Mouse (Mus musculus): ENCODE data around the gene Bicc1. TPM values are rescaled to one million over a fixed set of nuclear protein-coding genes. Genes with fewer than 3 reads are reported as not detected.

Gene Bicc1
- total and polyA plus RNA-seq, 3 experiments: not detected

- Histone ChIP-seq H3K4me1 (ENCODE audit: control insufficient read depth in 1 of 2, insufficient read depth in 2 of 2, low read length in 2 of 2) (no peaks in the 10 kb centered on the region), H3K79me2 (ENCODE audit: control insufficient read depth, insufficient read depth, low read length, poor library complexity) (no peaks in the 10 kb centered on the region), H3K9me3 (replicated peaks; ENCODE audit: insufficient read depth, low read length) (no peaks in the 10 kb centered on the region), H3K4me3 (ENCODE audit: control insufficient read depth in 1 of 2, insufficient read depth in 1 of 2, low read depth in 2 of 2, low read length in 2 of 2) (no peak overlapping the region), H3K9ac (ENCODE audit: control insufficient read depth, low read depth, low read length, poor library complexity, severe bottlenecking) (no peak overlapping the region), H3K27me3 (ENCODE audit: control insufficient read depth in 1 of 2, insufficient read depth in 2 of 2, low read length in 2 of 2) (no peaks in the 10 kb centered on the region), H3K27ac (ENCODE audit: control insufficient read depth, low read depth, low read length) (no peak overlapping the region), H3K36me3 (ENCODE audit: control insufficient read depth in 1 of 2, insufficient read depth in 2 of 2, low read length in 2 of 2) (no peaks in the 10 kb centered on the region)
- no peak for TF ChIP-seq CHD2 (IDR thresholded peaks at IDR 0.05; ENCODE audit: low read length)
- no peak for TF ChIP-seq TCF12 (IDR thresholded peaks at IDR 0.05; ENCODE audit: low read depth, low read length)
- TF ChIP-seq ZMIZ1 (IDR thresholded peaks at IDR 0.05; ENCODE audit: low read depth, low read length): no peak
- no peak for TF ChIP-seq UBTF (IDR thresholded peaks at IDR 0.05; ENCODE audit: borderline replicate concordance, insufficient read depth, low read depth, low read length)
- TF ChIP-seq POLR2AphosphoS2 (IDR thresholded peaks at IDR 0.05; ENCODE audit: low read length): no peak
- no peak for TF ChIP-seq USF1 (IDR thresholded peaks at IDR 0.05; ENCODE audit: low read depth, low read length)
- TF ChIP-seq BHLHE40 (IDR thresholded peaks at IDR 0.05; ENCODE audit: borderline replicate concordance, low read depth, low read length): no peak
- TF ChIP-seq NRF1 (IDR thresholded peaks at IDR 0.05; ENCODE audit: insufficient read depth, low read depth, low read length, poor library complexity, severe bottlenecking): no peak
- TF ChIP-seq CTCF (IDR thresholded peaks at IDR 0.05 in 2 of 3, conservative IDR thresholded peaks at IDR 0.05 in 1 of 3; ENCODE audit: control insufficient read depth in 1 of 3, insufficient read depth in 1 of 3, low read depth in 2 of 3, low read length in 3 of 3, poor library complexity in 1 of 3, severe bottlenecking in 1 of 3): no peak
- TF ChIP-seq ZNF384 (IDR thresholded peaks at IDR 0.05; ENCODE audit: low read depth, low read length): no peak
- no peak for TF ChIP-seq JUND (IDR thresholded peaks at IDR 0.05; ENCODE audit: low read depth, low read length)
- TF ChIP-seq MAFK (IDR thresholded peaks at IDR 0.05; ENCODE audit: borderline replicate concordance, low read depth, low read length): no peak
- TF ChIP-seq MXI1 (IDR thresholded peaks at IDR 0.05; ENCODE audit: low read depth, low read length): no peak
- TF ChIP-seq RCOR1 (IDR thresholded peaks at IDR 0.05; ENCODE audit: low read depth, low read length): no peak
- no peak for TF ChIP-seq GATA1 (IDR thresholded peaks at IDR 0.05; ENCODE audit: low read depth, low read length)
- no peak for TF ChIP-seq MYB (IDR thresholded peaks at IDR 0.05; ENCODE audit: low read depth, low read length)
- no peak for TF ChIP-seq EP300 (IDR thresholded peaks at IDR 0.05; ENCODE audit: low read depth in 1 of 2, low read length in 2 of 2)
- no peak for TF ChIP-seq MAZ (IDR thresholded peaks at IDR 0.05; ENCODE audit: low read depth, low read length)
- no peak for TF ChIP-seq NELFE (IDR thresholded peaks at IDR 0.05; ENCODE audit: low read depth, low read length)
- TF ChIP-seq POLR2A (IDR thresholded peaks at IDR 0.05; ENCODE audit: control insufficient read depth in 1 of 2, insufficient read depth in 1 of 2, low read depth in 1 of 2, low read length in 2 of 2, poor library complexity in 1 of 2): no peak
- no peak for DNase-seq (ENCODE audit: low read depth, low spot score)
These were observed 54.7 kb downstream of the Bicc1 start for GRCm38 (mm10) chr10:71104791-71105190.

DNA sequence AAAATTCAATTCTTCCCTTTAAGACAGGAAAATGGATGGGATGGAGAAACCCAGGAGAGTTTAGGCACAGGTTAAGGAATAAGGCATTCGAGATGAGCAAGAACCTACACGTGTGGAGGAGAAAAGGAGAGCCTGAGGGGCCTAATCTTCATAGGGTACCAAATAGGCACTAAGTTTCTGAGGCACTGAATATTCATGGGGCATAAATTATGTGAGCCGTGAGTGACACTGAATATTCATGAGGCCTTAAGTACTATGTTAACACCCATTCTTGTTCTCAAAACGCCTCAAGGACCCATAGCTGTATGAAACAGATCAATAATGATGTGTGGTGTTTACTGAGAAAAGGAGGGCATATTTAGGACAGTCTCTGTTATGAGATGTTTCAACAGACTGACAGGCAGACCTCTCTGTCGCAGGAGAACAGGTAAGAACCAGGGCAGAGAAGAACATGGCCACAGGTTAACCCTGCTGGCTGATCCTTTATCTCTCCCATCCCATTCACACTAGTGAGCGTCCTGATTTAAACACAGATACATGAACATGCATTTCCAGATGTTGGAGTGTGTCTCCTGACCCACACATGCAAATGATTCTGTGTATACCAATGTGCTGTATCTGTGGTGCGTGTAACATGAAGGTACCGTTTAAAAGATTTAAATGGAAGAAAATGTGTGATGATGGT, 58.5 kb downstream of the Bicc1 start:
- Histone ChIP-seq H3K27me3 (ENCODE audit: control insufficient read depth in 1 of 2, insufficient read depth in 2 of 2, low read length in 2 of 2) (no peaks in the 10 kb centered on the region), H3K9ac (ENCODE audit: control insufficient read depth, low read depth, low read length, poor library complexity, severe bottlenecking) (no peak overlapping the region), H3K79me2 (ENCODE audit: control insufficient read depth, insufficient read depth, low read length, poor library complexity) (no peaks in the 10 kb centered on the region), H3K9me3 (replicated peaks; ENCODE audit: insufficient read depth, low read length) (no peaks in the 10 kb centered on the region), H3K27ac (ENCODE audit: control insufficient read depth, low read depth, low read length) (no peak overlapping the region), H3K36me3 (ENCODE audit: control insufficient read depth in 1 of 2, insufficient read depth in 2 of 2, low read length in 2 of 2) (no peaks in the 10 kb centered on the region), H3K4me1 (ENCODE audit: control insufficient read depth in 1 of 2, insufficient read depth in 2 of 2, low read length in 2 of 2) (no peaks in the 10 kb centered on the region), H3K4me3 (ENCODE audit: control insufficient read depth in 1 of 2, insufficient read depth in 1 of 2, low read depth in 2 of 2, low read length in 2 of 2) (no peak overlapping the region)
- DNase-seq (ENCODE audit: low read depth, low spot score): no peak
- TF ChIP-seq MYC (IDR thresholded peaks at IDR 0.05; ENCODE audit: low read depth, low read length) (no peak), RCOR1 (IDR thresholded peaks at IDR 0.05; ENCODE audit: low read depth, low read length) (no peak), HCFC1 (IDR thresholded peaks at IDR 0.05; ENCODE audit: low read depth, low read length) (no peak), TBP (IDR thresholded peaks at IDR 0.05; ENCODE audit: low read depth, low read length) (no peak), SIN3A (IDR thresholded peaks at IDR 0.05; ENCODE audit: low read length) (no peak), ELF1 (IDR thresholded peaks at IDR 0.05; ENCODE audit: low read depth, low read length) (no peak), BHLHE40 (IDR thresholded peaks at IDR 0.05; ENCODE audit: borderline replicate concordance, low read depth, low read length) (no peak), MAX (IDR thresholded peaks at IDR 0.05; ENCODE audit: low read length) (no peak), CHD2 (IDR thresholded peaks at IDR 0.05; ENCODE audit: low read length) (no peak)

All from MEL (cell line).